In the genomic region with DNA sequence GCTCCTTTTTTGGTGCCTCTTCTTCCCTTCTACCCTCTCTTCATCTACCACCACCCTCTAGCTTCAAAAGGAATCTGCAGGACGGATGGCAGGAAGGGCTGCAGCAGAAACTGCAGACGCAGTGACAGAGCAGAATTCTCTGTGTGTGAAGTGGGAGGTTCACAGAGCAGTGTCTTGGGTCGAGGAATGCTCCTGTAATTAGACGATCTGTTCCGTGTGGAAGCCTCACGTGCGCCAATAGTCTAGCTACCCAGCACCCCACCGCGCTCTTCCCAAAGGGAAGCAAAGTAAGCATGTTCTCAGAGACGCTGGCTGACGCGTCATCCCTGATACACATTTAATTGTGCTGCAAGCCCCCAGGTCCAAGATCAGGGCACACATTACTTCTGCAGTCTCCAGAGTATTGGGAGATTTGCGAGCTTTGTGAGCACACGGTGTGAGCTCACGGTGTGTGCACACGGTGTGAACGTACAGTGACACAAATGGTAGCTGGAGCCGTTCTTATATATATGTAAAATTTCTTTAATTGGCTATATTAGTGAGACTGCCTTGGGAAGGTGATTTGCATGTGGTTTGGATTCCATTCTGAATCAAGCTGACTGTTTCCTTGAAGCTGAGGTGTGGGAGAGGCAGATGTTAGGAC, we compare ENCODE assay signal across 9 mouse cellular contexts. TPM values are rescaled to one million over a fixed set of nuclear protein-coding genes. Genes with fewer than 3 reads are reported as not detected.
DNase-seq lines count a peak whose midpoint lies in the region; ATAC-seq lines count a peak whose summit lies in the region.
"Had no signal": no experiment of that assay in that cellular context is flagged by ENCODE, and none has a peak within 500 bp of the region (broad histone marks: within the 10 kb centered on the region; RNA-seq: fewer than 3 reads in every experiment).

No protein-coding gene starts in this region.

- WGBS in heart, embryonic 15.5 days: 64% methylated on average over 18 of the region's 18 CpGs
- WGBS in heart, embryonic 16.5 days: 65% methylated on average over 18 of the region's 18 CpGs
- WGBS in midbrain, embryonic 10.5 days: 91% methylated on average over 18 of the region's 18 CpGs

- H3K36me3 ChIP-seq in heart, embryonic 15.5 days: peaks cover 7% of the 10 kb centered on the region
- H3K36me3 ChIP-seq in heart, embryonic 16.5 days (ENCODE audit: control insufficient read depth, insufficient read depth): peaks cover 16% of the 10 kb centered on the region
- H3K36me3 ChIP-seq in midbrain, embryonic 10.5 days: peaks cover 43% of the 10 kb centered on the region

- H3K27ac ChIP-seq in heart, embryonic 15.5 days: peak overlapping the region; percentile 57
- peak overlapping the region; percentile 72 for H3K27ac ChIP-seq in brown adipose tissue, adult 24 weeks (replicated peaks; ENCODE audit: low read depth, low read length)
- H3K27ac ChIP-seq in heart, embryonic 16.5 days (ENCODE audit: low read length): peak overlapping the region; percentile 76
- H3K27ac ChIP-seq in midbrain, embryonic 10.5 days (replicated peaks): 0 out of 2 replicates have a peak overlapping the region, but pooled peaks have one; percentile 30

- no peak overlapping the region for H3K4me3 ChIP-seq in heart, embryonic 15.5 days
- no peak overlapping the region for H3K4me3 ChIP-seq in brown adipose tissue, adult 24 weeks (ENCODE audit: insufficient read depth, low read depth, low read length)
- H3K4me3 ChIP-seq in heart, embryonic 16.5 days (ENCODE audit: low read length): no peak overlapping the region
- H3K4me3 ChIP-seq in midbrain, embryonic 10.5 days: no peak overlapping the region

- H3K27me3 ChIP-seq in heart, embryonic 15.5 days: no peaks in the 10 kb centered on the region
- no peaks in the 10 kb centered on the region for H3K27me3 ChIP-seq in heart, embryonic 16.5 days (ENCODE audit: control insufficient read depth, insufficient read depth, low read length)
- no peaks in the 10 kb centered on the region for H3K27me3 ChIP-seq in midbrain, embryonic 10.5 days (ENCODE audit: low read depth, poor library complexity, severe bottlenecking)

- peaks cover 50% of the 10 kb centered on the region for H3K4me1 ChIP-seq in heart, embryonic 15.5 days (replicated peaks)
- H3K4me1 ChIP-seq in brown adipose tissue, adult 24 weeks (ENCODE audit: control insufficient read depth, insufficient read depth, insufficient read length, low read length): peaks cover 31% of the 10 kb centered on the region
- peaks cover 47% of the 10 kb centered on the region for H3K4me1 ChIP-seq in heart, embryonic 16.5 days (ENCODE audit: control insufficient read depth, insufficient read depth, low read length)
- peaks cover 18% of the 10 kb centered on the region for H3K4me1 ChIP-seq in midbrain, embryonic 10.5 days

- DNase-seq in heart, postnatal 14 days: no peak
- DNase-seq in midbrain, embryonic 10.5 days (ENCODE audit: low spot score): no peak
- DNase-seq in thymus, postnatal 0 days (ENCODE audit: low spot score): no peak
- DNase-seq in gastrocnemius, postnatal 36 days: no peak

- no peaks in the 10 kb centered on the region for H3K9me3 ChIP-seq in heart, embryonic 15.5 days (replicated peaks)
- H3K9me3 ChIP-seq in heart, embryonic 16.5 days (replicated peaks; ENCODE audit: control insufficient read depth, low read length): no peaks in the 10 kb centered on the region; the same call in 1 of the 2 replicates
- H3K9me3 ChIP-seq in midbrain, embryonic 10.5 days (replicated peaks): no peaks in the 10 kb centered on the region
- H3K9me3 ChIP-seq: G1E had no signal

- H3K9ac ChIP-seq in heart, embryonic 15.5 days: no peak overlapping the region; the same call in 1 of the 2 replicates
- H3K9ac ChIP-seq in heart, embryonic 16.5 days (ENCODE audit: low read length): peak overlapping the region; percentile 13; the same call in 1 of the 2 replicates

- 0 out of 2 replicates have a peak, but pooled peaks have one; percentile 28 for ATAC-seq in heart, embryonic 15.5 days (replicated peaks; ENCODE audit: insufficient number of reproducible peaks, insufficient read depth, low FRiP score, low read depth)
- peak; percentile 1; the same call in 1 of the 2 replicates for ATAC-seq in heart, embryonic 16.5 days (replicated peaks; ENCODE audit: extremely low read depth, insufficient read depth, low FRiP score)
- ATAC-seq in erythroblast, adult 5-6 weeks (replicated peaks; ENCODE audit: low FRiP score, poor library complexity, severe bottlenecking): no peak

- intact Hi-C loops in heart, postnatal 14 days (cut with DNase I): no loop called here
- intact Hi-C loops in gastrocnemius, postnatal 36 days (cut with DNase I): no loop called here

- peak overlapping the region; percentile 31; the same call in 1 of the 2 replicates for H3K4me2 ChIP-seq in heart, embryonic 15.5 days
- H3K4me2 ChIP-seq in heart, embryonic 16.5 days (ENCODE audit: low read depth, low read length): peak overlapping the region; percentile 39; the same call in 1 of the 2 replicates

RNA-seq across cellular contexts. Expression of gene Cd164l2, which starts 35.0 kb away (rescaled TPM):
- 0.28 and 1.7 TPM in 2 replicates for polyA plus RNA-seq in heart, embryonic 15.5 days (2015; fragmentation: Nextera tagmentation; extraction: Ambion mirVana)
- not detected for total RNA-seq in heart, postnatal 14 days (2021)
- polyA plus RNA-seq in brown adipose tissue, adult 24 weeks (2012; ENCODE audit: insufficient read depth, insufficient read length, missing spikeins): 3.3 and 4.1 TPM in 2 replicates
- 0.66 TPM in 1 of 2 replicates, not detected in the other for polyA plus RNA-seq in heart, embryonic 16.5 days (2015; fragmentation: Nextera tagmentation; extraction: Ambion mirVana)
- polyA plus RNA-seq in midbrain, embryonic 10.5 days (2016; fragmentation: Nextera tagmentation; extraction: Ambion mirVana): 0.99 and 1.7 TPM in 2 replicates
- total RNA-seq in erythroblast, adult 5-6 weeks (2015; ENCODE audit: low replicate concordance): not detected in 2 replicates
- not detected in 2 replicates for total RNA-seq in erythroblast, adult 5-6 weeks (2017; ENCODE audit: low replicate concordance)
- 0.86 and 1.1 TPM in 2 replicates for polyA plus RNA-seq in thymus, postnatal 0 days (2015; fragmentation: Nextera tagmentation; extraction: Ambion mirVana)
- total RNA-seq in gastrocnemius, postnatal 36 days (2021): under 1 TPM in 1 of 2 experiments, not detected in 1; 0.27 TPM
- total RNA-seq: G1E had no signal
- polyA plus RNA-seq: G1E had no signal

RNA-seq across cellular contexts. Expression of gene Gpr3, which starts 35.5 kb away (rescaled TPM):
- polyA plus RNA-seq in heart, embryonic 15.5 days (2015; fragmentation: Nextera tagmentation; extraction: Ambion mirVana): 0.05 and 0.34 TPM in 2 replicates
- total RNA-seq in heart, postnatal 14 days (2021): under 1 TPM in 1 of 2 experiments, not detected in 1; 0.22 TPM
- polyA plus RNA-seq in brown adipose tissue, adult 24 weeks (2012; ENCODE audit: insufficient read depth, insufficient read length, missing spikeins): not detected in 2 replicates
- 0.14 and 0.29 TPM in 2 replicates for polyA plus RNA-seq in heart, embryonic 16.5 days (2015; fragmentation: Nextera tagmentation; extraction: Ambion mirVana)
- polyA plus RNA-seq in midbrain, embryonic 10.5 days (2016; fragmentation: Nextera tagmentation; extraction: Ambion mirVana): 0.17 and 0.35 TPM in 2 replicates
- not detected in 2 replicates for total RNA-seq in erythroblast, adult 5-6 weeks (2015; ENCODE audit: low replicate concordance)
- total RNA-seq in erythroblast, adult 5-6 weeks (2017; ENCODE audit: low replicate concordance): not detected in 2 replicates
- not detected in 2 replicates for polyA plus RNA-seq in thymus, postnatal 0 days (2015; fragmentation: Nextera tagmentation; extraction: Ambion mirVana)
- not detected for total RNA-seq in gastrocnemius, postnatal 36 days (2021)

RNA-seq across cellular contexts. Expression of gene Wasf2, which starts 46.6 kb away (rescaled TPM):
- polyA plus RNA-seq in heart, embryonic 15.5 days (2015; fragmentation: Nextera tagmentation; extraction: Ambion mirVana): 67.3 and 72.8 TPM in 2 replicates
- total RNA-seq in heart, postnatal 14 days (2021): 100 to 1,000 TPM; 133 to 135 TPM
- 39.6 and 39.8 TPM in 2 replicates for polyA plus RNA-seq in brown adipose tissue, adult 24 weeks (2012; ENCODE audit: insufficient read depth, insufficient read length, missing spikeins)
- 45.0 and 66.3 TPM in 2 replicates for polyA plus RNA-seq in heart, embryonic 16.5 days (2015; fragmentation: Nextera tagmentation; extraction: Ambion mirVana)
- polyA plus RNA-seq in midbrain, embryonic 10.5 days (2016; fragmentation: Nextera tagmentation; extraction: Ambion mirVana): 48.3 and 50.3 TPM in 2 replicates
- total RNA-seq in erythroblast, adult 5-6 weeks (2015; ENCODE audit: low replicate concordance): 49.6 and 78.6 TPM in 2 replicates
- 40.3 and 58.8 TPM in 2 replicates for total RNA-seq in erythroblast, adult 5-6 weeks (2017; ENCODE audit: low replicate concordance)
- polyA plus RNA-seq in thymus, postnatal 0 days (2015; fragmentation: Nextera tagmentation; extraction: Ambion mirVana): 140 and 190 TPM in 2 replicates
- 10 to 100 TPM; 31.1 to 31.8 TPM for total RNA-seq in gastrocnemius, postnatal 36 days (2021)
